Mouse (Mus musculus): ENCODE data around the gene Cd79a. TPM values are rescaled to one million over a fixed set of nuclear protein-coding genes. Genes with fewer than 3 reads are reported as not detected.

The Cd79a gene
- total RNA-seq, 2 experiments from 2014 or later, result 0.43 to 0.96 TPM

GRCm38 (mm10) chr7:24906551-24906950, 9.4 kb downstream of the Cd79a start:
- no peak for ATAC-seq (replicated peaks; ENCODE audit: low FRiP score, poor library complexity, severe bottlenecking)

- no peak for ATAC-seq (replicated peaks; ENCODE audit: low FRiP score, poor library complexity, severe bottlenecking)
Measured at GRCm38 (mm10) chr7:24907211-24907748, 10.1 kb downstream of the Cd79a start.

GRCm38 (mm10) chr7:24912480-24912879, 15.3 kb downstream of the Cd79a start:
- no peak for ATAC-seq (replicated peaks; ENCODE audit: low FRiP score, poor library complexity, severe bottlenecking)

- ATAC-seq (replicated peaks; ENCODE audit: low FRiP score, poor library complexity, severe bottlenecking), result no peak
Measured at GRCm38 (mm10) chr7:24918763-24919323, 21.7 kb downstream of the Cd79a start.

- ATAC-seq (replicated peaks; ENCODE audit: low FRiP score, poor library complexity, severe bottlenecking), result no peak
Measured at GRCm38 (mm10) chr7:24919728-24920127, 22.5 kb downstream of the Cd79a start.

GRCm38 (mm10) chr7:24930475-24930874, 33.3 kb downstream of the Cd79a start:
- no peak for ATAC-seq (replicated peaks; ENCODE audit: low FRiP score, poor library complexity, severe bottlenecking)

- ATAC-seq (replicated peaks; ENCODE audit: low FRiP score, poor library complexity, severe bottlenecking), result no peak
Measured at GRCm38 (mm10) chr7:24931651-24932050, 34.5 kb downstream of the Cd79a start.

GRCm38 (mm10) chr7:24943641-24944040, 46.5 kb downstream of the Cd79a start:
- no peak for ATAC-seq (replicated peaks; ENCODE audit: low FRiP score, poor library complexity, severe bottlenecking)

GRCm38 (mm10) chr7:24944257-24944950, 47.2 kb downstream of the Cd79a start, which contains the start of gene Gm4881:
TSS of gene Gm4881 (minus strand) at chr7:24944494.
- ATAC-seq (replicated peaks; ENCODE audit: low FRiP score, poor library complexity, severe bottlenecking), result no peak

- no peak for ATAC-seq (replicated peaks; ENCODE audit: low FRiP score, poor library complexity, severe bottlenecking)
Measured at GRCm38 (mm10) chr7:24947316-24948048, 50.3 kb downstream of the Cd79a start.

- ATAC-seq (replicated peaks; ENCODE audit: low FRiP score, poor library complexity, severe bottlenecking), result no peak
Measured at GRCm38 (mm10) chr7:24948774-24949173, 51.6 kb downstream of the Cd79a start.

GRCm38 (mm10) chr7:24949958-24950623, 52.9 kb downstream of the Cd79a start:
- peak; percentile 51; the same call in 1 of the 2 replicates for ATAC-seq (replicated peaks; ENCODE audit: low FRiP score, poor library complexity, severe bottlenecking)

Other genes starting within 250 kb of the Cd79a start
- gene Tex101, start 220.7 kb upstream of the Cd79a start, total RNA-seq (2015; ENCODE audit: low replicate concordance), result not detected in 2 replicates
- not detected in 2 replicates for gene Tex101, start 220.7 kb upstream of the Cd79a start, total RNA-seq (2017; ENCODE audit: low replicate concordance)
- not detected in 2 replicates for gene BC049730, start 188.1 kb upstream of the Cd79a start, total RNA-seq (2015; ENCODE audit: low replicate concordance)
- not detected in 2 replicates for gene BC049730, start 188.1 kb upstream of the Cd79a start, total RNA-seq (2017; ENCODE audit: low replicate concordance)
- gene Gm4763, start 170.5 kb upstream of the Cd79a start, total RNA-seq (2015; ENCODE audit: low replicate concordance), result not detected in 2 replicates
- not detected in 2 replicates for gene Gm4763, start 170.5 kb upstream of the Cd79a start, total RNA-seq (2017; ENCODE audit: low replicate concordance)
- 66.3 and 90.3 TPM in 2 replicates for gene Cd177, start 137.1 kb upstream of the Cd79a start, total RNA-seq (2015; ENCODE audit: low replicate concordance)
- gene Cd177, start 137.1 kb upstream of the Cd79a start, total RNA-seq (2017; ENCODE audit: low replicate concordance), result 93.1 and 113 TPM in 2 replicates
- 5.4 and 9.2 TPM in 2 replicates for gene Ceacam10, start 120.2 kb upstream of the Cd79a start, total RNA-seq (2015; ENCODE audit: low replicate concordance)
- 3.9 and 9.7 TPM in 2 replicates for gene Ceacam10, start 120.2 kb upstream of the Cd79a start, total RNA-seq (2017; ENCODE audit: low replicate concordance)
- not detected in 2 replicates for gene Gm9844, start 35.2 kb upstream of the Cd79a start, total RNA-seq (2015; ENCODE audit: low replicate concordance)
- 1.4 TPM in 1 of 2 replicates, not detected in the other for gene Gm9844, start 35.2 kb upstream of the Cd79a start, total RNA-seq (2017; ENCODE audit: low replicate concordance)
- gene Lypd4, start 27.4 kb upstream of the Cd79a start, total RNA-seq (2015; ENCODE audit: low replicate concordance), result not detected in 2 replicates
- gene Lypd4, start 27.4 kb upstream of the Cd79a start, total RNA-seq (2017; ENCODE audit: low replicate concordance), result not detected in 2 replicates
- gene Dmrtc2, start 27.3 kb upstream of the Cd79a start, total RNA-seq (2015; ENCODE audit: low replicate concordance), result not detected in 2 replicates
- gene Dmrtc2, start 27.3 kb upstream of the Cd79a start, total RNA-seq (2017; ENCODE audit: low replicate concordance), result not detected in 2 replicates
- 474 and 634 TPM in 2 replicates for gene Rps19, start 13.0 kb upstream of the Cd79a start, total RNA-seq (2015; ENCODE audit: low replicate concordance)
- 204 and 237 TPM in 2 replicates for gene Rps19, start 13.0 kb upstream of the Cd79a start, total RNA-seq (2017; ENCODE audit: low replicate concordance)
- 39.7 and 42.3 TPM in 2 replicates for gene Arhgef1, start 5.5 kb downstream of the Cd79a start, total RNA-seq (2015; ENCODE audit: low replicate concordance)
- gene Arhgef1, start 5.5 kb downstream of the Cd79a start, total RNA-seq (2017; ENCODE audit: low replicate concordance), result 25.0 and 31.2 TPM in 2 replicates
- gene Gm4881, start 47.1 kb downstream of the Cd79a start, total RNA-seq (2015; ENCODE audit: low replicate concordance), result not detected in 2 replicates
- not detected in 2 replicates for gene Gm4881, start 47.1 kb downstream of the Cd79a start, total RNA-seq (2017; ENCODE audit: low replicate concordance)
- 11.7 and 35.0 TPM in 2 replicates for gene Rabac1, start 75.4 kb downstream of the Cd79a start, total RNA-seq (2015; ENCODE audit: low replicate concordance)
- gene Rabac1, start 75.4 kb downstream of the Cd79a start, total RNA-seq (2017; ENCODE audit: low replicate concordance), result 11.0 and 11.3 TPM in 2 replicates
- 11.5 and 14.6 TPM in 2 replicates for gene Atp1a3, start 108.6 kb downstream of the Cd79a start, total RNA-seq (2015; ENCODE audit: low replicate concordance)
- 3.8 and 4.9 TPM in 2 replicates for gene Atp1a3, start 108.6 kb downstream of the Cd79a start, total RNA-seq (2017; ENCODE audit: low replicate concordance)
- 4.0 and 8.1 TPM in 2 replicates for gene Grik5, start 175.0 kb downstream of the Cd79a start, total RNA-seq (2015; ENCODE audit: low replicate concordance)
- gene Grik5, start 175.0 kb downstream of the Cd79a start, total RNA-seq (2017; ENCODE audit: low replicate concordance), result 6.6 and 14.4 TPM in 2 replicates
- 1.9 and 2.7 TPM in 2 replicates for gene Zfp574, start 175.2 kb downstream of the Cd79a start, total RNA-seq (2015; ENCODE audit: low replicate concordance)
- 2.0 and 2.1 TPM in 2 replicates for gene Zfp574, start 175.2 kb downstream of the Cd79a start, total RNA-seq (2017; ENCODE audit: low replicate concordance)

Data from erythroblast, adult 5-6 weeks (primary cell).